Mouse (Mus musculus) B cell, adult 2 months (primary cell): Measurements from ENCODE around the gene Sde2.
"Not testable (repeated sequence)": the region's sequence is repeated elsewhere in the genome, so short reads cannot be mapped to it uniquely, and the experiment has no call there.

Source experiments
- DNase-seq, 2 experiments: peaks; one replicate each; pipeline ENCODE4 v3.0.0; 2022

Sde2 gene

GRCm38 (mm10) chr1:180835273-180836015 lies 15.5 kb upstream of the Sde2 start:
- DNase-seq: peak in 1 of 2 experiments; percentile 20

GRCm38 (mm10) chr1:180836467-180836866 lies 14.5 kb upstream of the Sde2 start:
- not testable (repeated sequence) for DNase-seq

GRCm38 (mm10) chr1:180837186-180837585 lies 13.7 kb upstream of the Sde2 start:
- DNase-seq: no peak

DNA sequence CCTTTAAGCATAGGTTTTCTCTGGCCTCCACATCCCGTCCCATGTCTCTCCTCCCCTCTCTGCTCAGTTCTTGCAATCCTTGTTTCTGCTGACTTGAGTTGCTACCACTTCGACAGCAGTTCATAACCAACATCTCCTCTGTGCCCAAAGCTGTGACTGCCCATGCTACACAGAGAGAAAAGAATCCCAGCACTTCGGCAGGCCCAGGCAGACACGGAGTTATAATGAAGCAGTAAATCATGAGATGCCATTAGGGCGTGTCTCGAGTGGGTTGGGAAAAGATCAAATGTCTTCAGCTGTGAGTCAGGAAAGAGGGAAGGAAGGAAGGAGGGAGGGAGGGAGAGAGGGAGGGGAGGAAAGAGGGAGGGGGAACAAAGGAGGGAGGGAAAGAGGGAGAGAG lies 12.9 kb upstream of the Sde2 start:
- DNase-seq: no peak

- no peak for DNase-seq
Measured at GRCm38 (mm10) chr1:180839201-180839910, 11.6 kb upstream of the Sde2 start.

DNA sequence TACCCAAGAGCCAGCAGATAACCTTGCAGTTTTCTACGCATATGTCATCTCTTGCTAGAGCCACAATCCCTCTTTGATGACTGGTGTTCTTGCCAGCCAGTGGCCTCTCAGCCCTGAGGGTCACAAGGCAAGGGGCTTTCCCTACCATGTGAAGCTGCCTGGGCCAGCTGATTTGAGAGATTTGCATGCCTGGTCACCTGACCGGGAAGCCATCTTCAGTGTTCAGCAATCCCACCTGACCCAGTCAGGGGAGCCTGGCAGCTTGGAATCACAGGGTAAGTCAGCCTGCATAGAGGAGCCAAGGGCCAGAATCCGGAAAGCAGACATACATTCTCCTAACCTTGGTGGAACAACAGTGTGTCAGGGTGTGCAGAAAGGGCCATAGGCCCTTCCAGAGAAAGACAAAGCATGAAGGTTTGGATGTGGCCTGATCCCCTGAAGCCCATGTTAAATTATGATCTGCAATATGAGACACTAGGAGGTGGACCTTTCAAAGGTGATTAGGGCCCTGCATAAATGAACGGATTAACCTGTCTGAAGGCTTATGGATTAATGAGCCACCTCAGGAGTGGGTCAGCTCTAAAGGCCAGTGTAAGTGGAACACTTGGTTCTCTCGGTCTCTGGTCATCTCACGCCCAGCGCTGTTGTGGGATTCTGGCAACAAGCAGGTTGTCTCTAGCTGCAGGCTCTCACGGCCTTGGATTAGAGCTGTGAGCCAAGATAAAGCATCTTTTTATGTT lies 9.2 kb upstream of the Sde2 start:
- DNase-seq: peak; percentile 53 to 61

DNA sequence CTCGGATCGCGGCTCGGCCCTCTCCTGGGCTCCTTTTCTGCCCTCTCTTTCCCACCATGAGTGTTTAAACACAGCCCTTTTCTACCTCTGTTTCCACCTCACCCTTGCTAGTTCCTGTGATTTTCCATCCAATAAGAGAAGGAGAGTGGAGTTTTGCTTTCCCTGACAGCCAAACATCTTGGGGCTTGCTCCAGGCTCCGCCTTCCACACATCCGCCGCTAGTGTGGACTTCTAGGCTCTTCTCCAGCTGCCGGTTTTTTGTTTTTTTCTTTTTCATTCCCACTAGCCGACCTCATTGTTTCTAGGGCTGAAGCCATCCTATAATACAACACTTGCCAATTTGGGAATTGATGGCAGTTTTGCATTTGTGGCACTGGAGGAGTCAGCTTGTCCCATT lies 2.8 kb upstream of the Sde2 start:
- DNase-seq: peak in 1 of 2 experiments; percentile 51

DNA sequence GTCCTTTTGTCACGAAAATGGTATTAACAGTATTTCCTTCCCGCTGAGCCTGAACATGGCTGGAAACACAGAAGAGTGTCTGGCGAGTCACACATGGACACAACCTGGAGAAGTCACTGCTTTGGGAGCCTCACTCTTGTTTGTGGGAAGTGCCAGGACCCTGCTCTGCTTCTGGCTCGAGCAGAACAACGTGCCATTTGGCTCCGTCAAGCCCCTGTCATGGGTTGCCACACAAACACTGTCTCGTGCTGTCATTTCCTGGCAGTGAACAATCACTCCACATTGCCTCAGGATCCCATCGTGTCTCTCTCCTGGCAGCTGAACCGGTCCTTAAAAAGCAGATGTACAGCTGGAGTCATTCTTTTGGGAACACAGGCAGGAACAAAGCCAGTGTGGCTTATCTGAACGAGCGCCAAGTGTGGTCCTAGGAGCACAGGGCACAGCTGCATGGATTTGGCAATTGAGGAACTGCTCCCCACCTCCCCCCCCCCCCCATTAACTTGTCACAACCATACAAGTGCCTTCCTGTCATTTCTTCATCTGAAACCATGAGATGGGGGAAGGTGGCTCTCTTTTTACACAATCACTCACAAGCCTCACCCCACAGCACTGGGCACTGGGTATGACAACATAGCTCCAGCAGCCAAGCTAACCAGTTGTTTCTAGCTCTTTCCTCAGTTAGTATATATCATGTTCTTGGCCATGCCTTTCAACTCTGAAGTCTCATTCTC lies 2.3 kb upstream of the Sde2 start:
- DNase-seq: peak; percentile 82 to 84

GRCm38 (mm10) chr1:180849701-180850301 lies 1.1 kb upstream of the Sde2 start:
- no peak for DNase-seq

DNA sequence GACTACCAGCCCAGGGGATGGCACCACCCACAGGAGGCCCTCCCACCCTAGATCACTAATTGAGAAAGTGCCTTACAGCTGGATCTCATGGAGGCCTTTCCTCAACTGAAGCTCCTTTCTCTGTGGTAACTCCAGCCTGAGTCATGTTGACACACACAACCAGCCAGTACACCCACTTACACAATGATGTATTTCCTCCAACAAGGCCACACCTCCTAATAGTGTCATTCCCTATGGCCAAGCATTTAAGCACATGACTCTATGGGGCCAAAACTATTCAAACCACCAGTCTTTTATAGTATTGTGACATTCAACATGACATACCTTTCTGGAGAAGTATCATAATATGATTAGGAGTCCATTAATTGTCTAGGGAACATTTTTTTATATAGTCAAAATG lies 7.8 kb downstream of the Sde2 start:
- DNase-seq: no peak

- no peak for DNase-seq
Measured at GRCm38 (mm10) chr1:180860030-180860429, 9.1 kb downstream of the Sde2 start.

DNA sequence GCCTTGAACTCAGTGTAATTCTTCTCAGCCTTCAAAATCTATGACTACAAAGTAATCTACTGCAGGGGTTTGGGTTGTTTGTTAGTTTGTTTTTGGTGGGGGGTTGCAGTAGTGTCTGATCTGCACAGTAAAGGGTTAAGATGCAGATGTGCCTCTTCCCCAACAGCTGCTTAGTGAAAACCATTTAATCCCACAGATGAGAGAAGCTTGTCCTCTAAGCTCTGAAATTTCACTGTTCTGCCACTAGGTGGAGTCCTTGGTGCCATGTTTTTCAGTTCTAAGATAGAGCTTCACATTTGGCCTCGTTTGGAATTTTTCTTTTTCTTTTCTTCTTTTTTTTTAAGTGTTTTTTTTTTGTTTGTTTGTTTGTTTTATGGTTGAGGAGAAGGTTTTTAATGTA lies 12.7 kb downstream of the Sde2 start:
- peak; percentile 58 for DNase-seq

DNA sequence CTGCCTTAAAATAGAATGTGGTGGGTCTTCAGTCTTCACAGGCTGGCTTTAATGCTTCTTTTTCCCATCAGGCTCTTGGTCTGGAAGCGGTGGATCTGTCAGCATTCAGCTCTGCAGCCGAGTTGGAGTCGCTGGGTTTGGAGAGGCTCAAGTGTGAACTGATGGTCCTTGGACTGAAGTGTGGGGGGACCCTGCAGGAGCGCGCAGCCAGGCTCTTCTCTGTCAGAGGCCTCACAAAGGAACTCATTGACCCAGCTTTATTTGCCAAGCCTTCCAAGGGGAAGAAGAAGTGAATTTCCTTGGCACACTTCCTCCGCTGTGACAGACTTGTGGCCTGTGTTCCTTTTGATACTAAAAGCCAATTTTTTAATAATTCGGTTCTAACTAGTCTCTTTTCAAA lies 15.1 kb downstream of the Sde2 start:
- no peak for DNase-seq

DNA sequence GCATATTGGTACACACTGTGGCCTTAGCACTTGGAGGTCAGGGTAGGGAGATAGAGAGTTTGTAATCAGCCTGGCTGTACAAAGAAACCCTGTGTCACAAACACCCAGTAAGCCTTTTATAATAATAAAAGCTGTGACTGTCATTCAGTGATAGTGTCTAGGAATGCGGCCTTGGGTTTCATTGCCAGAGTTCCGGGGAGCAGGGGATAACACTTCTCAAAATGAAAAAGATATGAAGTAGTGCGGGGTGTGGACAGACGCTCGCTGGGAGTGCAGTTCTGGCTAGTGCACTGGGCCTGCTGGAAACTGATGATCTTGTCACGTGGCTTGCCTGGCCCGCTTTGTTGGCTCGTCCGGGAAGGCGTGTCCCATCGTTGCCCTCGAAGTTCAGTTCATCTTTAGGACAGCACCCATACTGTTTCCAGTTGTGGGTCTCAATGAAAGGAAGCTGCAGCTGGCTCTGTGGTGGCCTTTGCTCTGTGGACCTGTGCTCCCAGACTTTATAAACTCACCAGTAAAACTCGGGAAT lies 19.3 kb downstream of the Sde2 start:
- no peak for DNase-seq

GRCm38 (mm10) chr1:180873861-180874484 lies 23.0 kb downstream of the Sde2 start:
- DNase-seq: peak; percentile 80 to 82

- DNase-seq: no peak
Measured at GRCm38 (mm10) chr1:180874615-180875014, 23.7 kb downstream of the Sde2 start.

DNA sequence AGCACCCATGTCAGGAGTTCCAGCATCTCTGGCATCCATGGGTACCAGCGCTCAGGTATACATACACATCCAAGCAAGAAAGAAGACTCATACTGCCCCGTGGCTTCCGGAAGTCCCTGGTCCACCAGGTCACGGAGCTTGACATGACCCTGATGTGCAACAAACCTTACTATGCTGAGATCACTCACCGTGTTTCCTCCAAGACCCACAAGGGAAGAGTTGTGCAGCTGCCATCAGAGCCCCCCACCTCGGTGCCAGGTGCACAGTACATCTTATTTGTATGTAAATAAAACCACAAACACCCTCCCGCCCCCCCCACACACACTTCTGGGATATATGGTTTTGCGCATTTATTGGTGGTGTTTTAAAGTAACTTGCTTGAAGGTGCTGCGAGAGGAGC lies 24.2 kb downstream of the Sde2 start:
- peak; percentile 46 to 55 for DNase-seq

DNA sequence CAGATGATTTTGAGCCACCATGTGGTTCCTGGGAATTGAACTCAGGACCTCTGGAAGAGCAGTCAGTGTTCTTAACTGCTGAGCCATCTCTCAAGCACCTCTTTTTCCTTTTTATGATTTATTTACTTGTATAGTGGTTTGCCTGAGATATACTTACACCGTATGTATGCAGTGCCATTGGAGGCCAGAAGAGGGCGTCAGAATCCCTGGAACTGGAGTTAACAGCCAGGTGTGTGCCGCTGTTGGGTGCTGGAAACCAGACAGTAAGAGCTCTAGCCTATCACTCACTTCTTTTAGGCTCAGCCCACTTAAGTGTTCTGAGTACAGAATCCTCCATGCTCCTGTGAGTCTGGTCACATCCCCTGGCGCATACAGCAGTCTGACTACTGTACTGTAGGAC lies 26.5 kb downstream of the Sde2 start:
- DNase-seq: peak in 1 of 2 experiments; percentile 20

- no peak for DNase-seq
Measured at GRCm38 (mm10) chr1:180881768-180882167, 30.8 kb downstream of the Sde2 start.

GRCm38 (mm10) chr1:180883731-180884130 lies 32.8 kb downstream of the Sde2 start:
- DNase-seq: no peak

DNA sequence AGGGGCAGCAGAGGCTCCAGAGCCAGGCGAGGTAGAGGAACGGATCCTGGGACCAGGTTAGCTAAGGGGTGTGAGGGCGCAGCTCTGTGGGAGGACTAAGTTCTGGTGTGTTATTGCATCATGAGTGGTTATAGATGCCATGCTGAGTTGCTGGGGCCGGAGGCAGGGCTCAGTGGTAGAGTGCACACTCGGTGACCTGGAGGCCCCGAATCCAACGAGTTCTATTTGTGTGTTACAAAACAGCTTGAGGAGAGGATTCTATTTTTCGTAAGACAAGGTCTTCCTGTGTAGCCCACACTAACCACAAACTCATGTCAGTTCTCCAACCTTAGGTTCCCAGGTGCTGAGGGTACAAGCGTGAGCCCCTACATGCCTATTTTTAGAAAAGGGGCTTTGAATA lies 33.6 kb downstream of the Sde2 start:
- DNase-seq: peak; percentile 29 to 40

DNA sequence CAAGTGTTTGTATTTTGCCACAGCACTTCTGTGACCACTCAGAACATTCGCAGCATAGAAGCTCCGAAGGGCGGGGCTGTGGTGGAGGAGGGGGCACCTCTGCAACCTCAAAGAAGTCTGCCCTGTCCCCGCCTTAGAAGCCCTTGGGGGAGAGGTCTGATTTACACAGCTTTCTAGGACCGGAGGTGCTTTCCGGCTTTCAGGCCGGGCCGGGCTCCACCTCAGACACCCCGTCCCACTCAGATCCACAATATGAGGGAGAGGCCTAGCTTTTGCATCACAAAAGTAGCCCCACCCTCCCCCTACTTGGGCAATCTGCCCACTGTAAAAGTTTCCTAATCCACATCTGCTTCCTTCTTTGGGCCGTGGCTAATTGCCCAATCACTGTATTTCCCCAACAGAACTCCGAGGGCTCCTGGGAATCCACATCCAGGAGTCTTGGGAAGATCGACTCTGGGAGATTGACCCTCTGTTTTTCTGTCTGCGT lies 37.7 kb downstream of the Sde2 start:
- no peak for DNase-seq
